Mouse (Mus musculus) erythroblast, embryonic 14.5 days (primary cell): Measurements from ENCODE around the gene Spag5.

Experiments
- GATA1 ChIP-seq: IDR thresholded peaks from 2 replicates; pipeline ENCODE4 v1.6.1; 2012; ENCODE audit warnings: low read length, inconsistent platforms, mixed read lengths
- TAL1 ChIP-seq: IDR thresholded peaks from 3 replicates; pipeline ENCODE4 v1.6.1; 2012; ENCODE audit warnings: low read length, inconsistent platforms, mixed read lengths

DNA sequence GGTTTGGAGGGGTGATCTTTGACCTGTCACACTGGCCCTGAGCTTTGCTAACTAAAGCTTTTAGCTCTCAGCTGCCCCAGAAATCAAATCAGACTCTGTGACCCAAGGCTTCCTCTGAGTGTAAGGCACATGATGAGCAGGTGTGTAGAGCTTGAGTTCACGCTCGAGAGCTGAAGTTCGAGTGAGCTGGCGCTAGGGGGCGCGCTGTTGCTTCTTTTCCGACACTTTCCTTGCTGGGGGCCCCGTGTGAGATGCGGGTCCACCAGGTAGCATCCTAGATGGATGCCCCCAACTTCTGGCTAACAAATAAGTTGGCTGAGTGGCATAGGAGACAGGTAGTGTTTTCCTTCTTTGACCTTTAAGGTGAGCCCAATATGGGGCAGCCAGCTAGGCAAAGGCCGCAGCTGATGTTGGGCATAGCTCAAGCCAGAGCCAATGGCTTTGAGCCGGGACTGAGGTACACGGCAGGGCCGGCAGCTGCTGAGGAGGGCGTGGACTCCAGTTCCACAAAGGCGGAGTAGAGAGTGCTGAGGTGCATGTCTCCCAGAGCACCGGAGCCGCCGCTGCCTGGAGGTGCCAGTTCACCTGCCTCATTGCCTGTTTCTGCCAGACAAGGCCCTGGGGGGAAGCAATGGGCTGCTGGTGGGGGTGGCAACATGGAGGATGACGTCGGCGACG lies 57.1 kb downstream of the Spag5 start:
- TF ChIP-seq GATA1 (no peak), TAL1 (no peak)
